Mouse (Mus musculus): Measurements from ENCODE around the gene Zdhhc18. TPM values are rescaled to one million over a fixed set of nuclear protein-coding genes. Genes with fewer than 3 reads are reported as not detected.

Gene Zdhhc18
- polyA plus RNA-seq, 1 experiment from 2014 or later, result 5.8 TPM

DNA sequence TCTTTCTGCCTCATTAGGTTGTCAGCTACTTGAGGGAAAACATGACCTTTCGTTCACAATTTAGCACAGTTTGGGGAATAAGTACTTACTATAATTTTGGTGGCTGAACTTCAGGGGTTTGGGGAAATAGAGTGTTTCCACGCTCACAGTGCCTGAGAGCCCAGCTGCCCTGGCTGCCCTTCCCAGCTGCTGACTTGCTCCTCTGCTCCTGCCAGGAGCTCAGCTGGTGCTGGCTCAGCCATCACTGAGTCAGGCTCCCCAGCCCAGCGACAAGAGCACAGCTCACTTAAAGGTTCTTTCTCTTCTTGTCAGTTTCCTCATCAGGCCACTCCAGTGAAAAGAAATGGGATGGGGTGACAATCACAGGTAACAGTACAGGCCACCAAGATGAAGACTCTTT is 18.6 kb upstream of the Zdhhc18 start:
- DNase-seq (ENCODE audit: low spot score) (no peak), ATAC-seq (no peak)
- no peaks in the 10 kb centered on the region for H3K9me3 ChIP-seq (ENCODE audit: low read length)
- H3K9ac ChIP-seq (replicated peaks; ENCODE audit: low read depth), result no peak overlapping the region
- no peak for TF ChIP-seq EP300 (IDR thresholded peaks at IDR 0.05)
- TF ChIP-seq CTCF (IDR thresholded peaks at IDR 0.05), result no peak
- H3K4me3 ChIP-seq (ENCODE audit: low read depth, low read length), result no peak overlapping the region
- H3K27me3 ChIP-seq (replicated peaks; ENCODE audit: insufficient read depth, low read length), result no peaks in the 10 kb centered on the region
- H3K4me2 ChIP-seq (replicated peaks; ENCODE audit: low read depth, low read length), result no peak overlapping the region
- H3K27ac ChIP-seq (ENCODE audit: low read length), result no peak overlapping the region
- H3K4me1 ChIP-seq (ENCODE audit: insufficient read depth, low read depth, low read length), result peaks cover 8% of the 10 kb centered on the region
- H3K36me3 ChIP-seq (ENCODE audit: insufficient read depth, low read length), result 0 out of 2 replicates have a peak, but pooled peaks cover 3% of the 10 kb centered on the region
- WGBS, result 64% methylated on average over 3 of the region's 3 CpGs

DNA sequence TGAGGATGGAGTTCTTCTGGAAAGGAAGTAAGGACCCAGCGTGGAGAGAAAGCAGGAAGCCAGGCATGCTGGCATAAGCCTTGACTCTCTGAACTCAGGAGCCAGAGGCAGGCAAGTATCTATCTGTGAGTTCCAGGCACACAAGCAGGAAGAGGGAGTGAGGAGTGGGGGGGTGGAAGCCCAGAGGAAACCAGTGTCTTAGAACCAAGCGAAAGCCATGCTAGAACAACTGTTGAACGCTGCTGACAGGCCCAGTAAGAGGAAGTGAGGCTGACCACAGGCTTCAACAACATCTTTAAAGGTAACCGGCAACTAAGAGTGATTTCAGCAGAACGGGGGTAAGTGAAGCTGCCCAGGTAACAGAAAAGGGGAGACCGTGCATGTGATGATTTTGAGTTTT is 16.2 kb upstream of the Zdhhc18 start:
- Histone ChIP-seq H3K4me1 (ENCODE audit: insufficient read depth, low read depth, low read length) (peaks cover 9% of the 10 kb centered on the region), H3K9ac (replicated peaks; ENCODE audit: low read depth) (no peak overlapping the region), H3K27me3 (replicated peaks; ENCODE audit: insufficient read depth, low read length) (no peaks in the 10 kb centered on the region), H3K4me2 (replicated peaks; ENCODE audit: low read depth, low read length) (no peak overlapping the region), H3K27ac (ENCODE audit: low read length) (peak overlapping the region; percentile 14; the same call in 1 of the 2 replicates), H3K4me3 (ENCODE audit: low read depth, low read length) (no peak overlapping the region), H3K36me3 (ENCODE audit: insufficient read depth, low read length) (0 out of 2 replicates have a peak, but pooled peaks cover 3% of the 10 kb centered on the region), H3K9me3 (ENCODE audit: low read length) (no peaks in the 10 kb centered on the region)
- 62% methylated on average over 6 of the region's 6 CpGs for WGBS
- peak; percentile 34 for DNase-seq (ENCODE audit: low spot score)
- TF ChIP-seq EP300 (IDR thresholded peaks at IDR 0.05), result no peak
- TF ChIP-seq CTCF (IDR thresholded peaks at IDR 0.05), result no peak
- ATAC-seq, result no peak

DNA sequence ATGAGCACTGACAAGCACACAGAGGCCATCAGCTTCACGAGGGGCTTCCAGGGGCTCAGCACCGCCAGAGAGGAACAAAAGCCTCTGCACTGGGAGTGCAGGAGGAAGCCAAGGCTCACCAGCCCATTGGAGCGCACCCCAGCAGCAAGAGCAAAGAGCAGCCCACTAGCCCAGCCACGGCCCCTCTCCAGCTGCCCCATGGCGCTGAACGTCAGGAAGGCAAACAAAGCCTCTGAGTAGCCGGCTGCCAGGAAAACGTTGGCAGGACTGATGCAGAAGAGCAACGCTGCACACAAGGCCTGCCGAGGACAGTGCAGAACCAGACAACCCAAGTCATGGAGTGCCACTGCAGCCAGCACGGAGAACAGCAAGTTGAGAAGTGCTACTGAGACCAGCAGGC is 15.2 kb upstream of the Zdhhc18 start:
- 24% methylated on average over 11 of the region's 11 CpGs for WGBS
- ATAC-seq (no peak), DNase-seq (ENCODE audit: low spot score) (no peak)
- no peak overlapping the region for H3K27ac ChIP-seq (ENCODE audit: low read length)
- H3K9ac ChIP-seq (replicated peaks; ENCODE audit: low read depth), result no peak overlapping the region
- no peak overlapping the region for H3K4me3 ChIP-seq (ENCODE audit: low read depth, low read length)
- no peaks in the 10 kb centered on the region for H3K9me3 ChIP-seq (ENCODE audit: low read length)
- peaks cover 8% of the 10 kb centered on the region for H3K4me1 ChIP-seq (ENCODE audit: insufficient read depth, low read depth, low read length)
- no peaks in the 10 kb centered on the region for H3K27me3 ChIP-seq (replicated peaks; ENCODE audit: insufficient read depth, low read length)
- H3K4me2 ChIP-seq (replicated peaks; ENCODE audit: low read depth, low read length), result no peak overlapping the region
- no peak for TF ChIP-seq EP300 (IDR thresholded peaks at IDR 0.05)
- TF ChIP-seq CTCF (IDR thresholded peaks at IDR 0.05), result no peak
- 0 out of 2 replicates have a peak, but pooled peaks cover 3% of the 10 kb centered on the region for H3K36me3 ChIP-seq (ENCODE audit: insufficient read depth, low read length)

DNA sequence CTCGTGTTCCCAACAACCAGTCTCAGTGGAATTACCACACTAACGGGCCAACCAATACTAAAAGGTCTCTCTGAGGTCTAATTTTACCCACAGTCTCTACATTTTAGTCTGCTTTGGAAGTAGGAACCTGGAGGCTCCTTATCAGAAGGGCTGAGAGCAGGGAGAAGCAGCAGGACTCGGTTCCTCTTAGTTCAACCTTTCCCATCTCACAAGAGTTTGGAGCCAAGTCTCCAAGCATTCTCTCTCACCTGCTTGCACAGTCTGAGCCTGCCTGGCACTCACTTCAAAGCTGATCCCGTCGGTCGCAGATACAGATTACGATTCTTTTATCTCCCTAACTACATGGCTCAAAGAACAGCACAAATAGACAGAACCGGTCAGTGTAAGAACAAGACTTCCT is 13.0 kb upstream of the Zdhhc18 start:
- TF ChIP-seq CTCF (IDR thresholded peaks at IDR 0.05), result no peak
- TF ChIP-seq EP300 (IDR thresholded peaks at IDR 0.05), result no peak
- Histone ChIP-seq H3K4me1 (ENCODE audit: insufficient read depth, low read depth, low read length) (peaks cover 8% of the 10 kb centered on the region; the same call in 1 of the 2 replicates), H3K4me3 (ENCODE audit: low read depth, low read length) (no peak overlapping the region), H3K9me3 (ENCODE audit: low read length) (no peaks in the 10 kb centered on the region), H3K27ac (ENCODE audit: low read length) (no peak overlapping the region), H3K4me2 (replicated peaks; ENCODE audit: low read depth, low read length) (no peak overlapping the region), H3K36me3 (ENCODE audit: insufficient read depth, low read length) (0 out of 2 replicates have a peak, but pooled peaks cover 2% of the 10 kb centered on the region), H3K9ac (replicated peaks; ENCODE audit: low read depth) (no peak overlapping the region), H3K27me3 (replicated peaks; ENCODE audit: insufficient read depth, low read length) (no peaks in the 10 kb centered on the region)
- 73% methylated on average over 8 of the region's 8 CpGs for WGBS
- no peak for DNase-seq (ENCODE audit: low spot score)
- no peak for ATAC-seq

DNA sequence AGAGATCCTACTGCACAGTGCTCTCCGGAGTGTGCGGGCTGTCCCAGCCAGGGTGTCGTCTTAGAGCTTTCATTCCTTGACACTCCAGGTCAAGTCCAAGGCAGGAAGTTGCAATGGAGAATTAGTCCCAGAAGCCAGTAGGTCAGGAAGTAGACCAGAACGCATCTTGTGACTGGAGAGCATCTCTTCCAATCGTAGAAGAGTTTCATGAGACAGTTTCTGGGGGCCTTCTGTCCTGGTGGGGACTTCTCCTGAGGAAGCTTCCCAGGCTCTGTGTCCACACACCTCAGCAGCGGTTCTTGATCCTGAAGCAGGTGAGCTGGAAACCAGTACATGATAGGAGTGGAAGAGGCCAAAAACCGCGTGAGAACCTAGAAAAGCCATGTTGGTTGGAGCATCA is 12.5 kb upstream of the Zdhhc18 start:
- Histone ChIP-seq H3K36me3 (ENCODE audit: insufficient read depth, low read length) (no peaks in the 10 kb centered on the region), H3K4me3 (ENCODE audit: low read depth, low read length) (no peak overlapping the region), H3K9me3 (ENCODE audit: low read length) (no peaks in the 10 kb centered on the region), H3K27me3 (replicated peaks; ENCODE audit: insufficient read depth, low read length) (no peaks in the 10 kb centered on the region), H3K4me2 (replicated peaks; ENCODE audit: low read depth, low read length) (no peak overlapping the region), H3K4me1 (ENCODE audit: insufficient read depth, low read depth, low read length) (peaks cover 10% of the 10 kb centered on the region), H3K9ac (replicated peaks; ENCODE audit: low read depth) (no peak overlapping the region), H3K27ac (ENCODE audit: low read length) (no peak overlapping the region)
- ATAC-seq, result no peak
- TF ChIP-seq CTCF (IDR thresholded peaks at IDR 0.05), result no peak
- TF ChIP-seq EP300 (IDR thresholded peaks at IDR 0.05), result no peak
- no peak for DNase-seq (ENCODE audit: low spot score)
- 85% methylated on average over 8 of the region's 8 CpGs for WGBS

DNA sequence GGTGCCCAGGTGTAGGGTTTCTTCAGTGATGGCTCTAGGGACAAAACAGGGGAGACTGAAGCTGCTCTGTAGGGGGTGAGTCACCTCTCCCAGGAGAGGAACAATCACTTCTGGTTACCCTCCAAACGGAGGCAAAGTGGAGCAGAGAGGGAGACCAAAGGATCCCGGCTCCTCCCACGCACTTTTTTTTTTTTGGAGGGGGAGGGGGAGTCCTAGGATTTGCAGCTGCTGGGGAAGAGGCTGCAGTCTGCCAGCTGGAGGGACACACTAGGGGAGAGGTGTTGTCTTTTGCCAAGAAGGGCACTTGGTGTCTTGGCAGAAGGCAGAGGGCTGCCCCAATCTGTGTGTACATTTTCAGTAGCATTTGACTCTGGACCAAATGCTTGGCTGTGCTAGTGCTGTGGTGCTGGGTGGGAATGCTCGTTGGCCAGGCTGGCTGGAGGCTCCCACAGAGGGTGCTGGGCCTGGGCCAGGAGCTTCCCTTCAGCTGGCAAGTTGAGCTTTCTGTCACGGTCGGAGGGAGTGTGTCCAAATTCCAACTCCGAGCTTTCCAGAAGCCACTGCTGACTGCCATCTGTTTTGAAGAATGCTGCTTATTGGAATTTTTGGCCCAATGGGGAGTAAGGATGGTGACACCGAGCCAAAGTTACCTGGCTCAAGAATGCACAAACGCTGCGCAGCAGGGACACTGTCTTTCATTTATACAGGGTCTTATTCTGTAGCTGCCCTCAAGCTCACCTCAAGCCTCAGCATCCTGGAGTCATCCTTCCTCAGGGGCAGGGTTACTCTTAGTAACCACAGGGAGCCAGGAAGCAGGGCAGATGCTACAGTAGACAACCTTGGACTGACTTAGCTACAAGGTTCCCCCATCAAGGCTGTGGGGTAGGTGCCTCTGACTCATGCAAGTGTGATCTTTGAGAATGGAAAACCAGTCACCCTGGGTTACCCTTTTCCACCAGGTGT is 10.5 kb upstream of the Zdhhc18 start:
- Histone ChIP-seq H3K27me3 (replicated peaks; ENCODE audit: insufficient read depth, low read length) (no peaks in the 10 kb centered on the region), H3K9ac (replicated peaks; ENCODE audit: low read depth) (peak overlapping the region; percentile 58), H3K4me3 (ENCODE audit: low read depth, low read length) (peak overlapping the region; percentile 33), H3K9me3 (ENCODE audit: low read length) (no peaks in the 10 kb centered on the region), H3K4me2 (replicated peaks; ENCODE audit: low read depth, low read length) (peak overlapping the region; percentile 66), H3K4me1 (ENCODE audit: insufficient read depth, low read depth, low read length) (peaks cover 10% of the 10 kb centered on the region), H3K36me3 (ENCODE audit: insufficient read depth, low read length) (no peaks in the 10 kb centered on the region), H3K27ac (ENCODE audit: low read length) (peak overlapping the region; percentile 98)
- no peak for TF ChIP-seq CTCF (IDR thresholded peaks at IDR 0.05)
- peak; percentile 65; the same call in 1 of the 2 replicates for TF ChIP-seq EP300 (IDR thresholded peaks at IDR 0.05)
- peak; percentile 75 for ATAC-seq
- WGBS, result 4% methylated on average over 10 of the region's 10 CpGs
- peak; percentile 93 for DNase-seq (ENCODE audit: low spot score)
